Comparison of ENCODE assay signal across 17 mouse cellular contexts in the genomic region with DNA sequence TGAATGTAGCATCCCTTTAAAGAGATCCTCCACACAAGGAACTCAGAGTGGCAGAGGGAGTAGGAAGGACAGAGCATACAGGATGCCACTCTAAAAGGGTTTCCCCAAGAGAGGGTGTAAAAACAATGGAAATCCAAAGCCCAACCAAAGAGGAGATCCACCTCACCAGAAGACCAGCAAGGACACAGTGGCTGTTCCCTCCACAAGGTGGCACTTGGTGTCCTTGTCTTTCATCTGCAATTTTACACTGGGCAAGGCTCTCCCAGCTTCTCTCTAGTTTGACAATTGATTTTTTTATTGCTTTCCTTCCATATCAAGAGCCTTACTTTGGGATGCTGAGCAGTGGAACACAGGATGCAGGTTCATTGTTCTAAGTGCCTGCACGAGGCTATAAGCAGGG.
A peak's percentile ranks its signal among the peaks of the same experiment; 100 is the strongest.
DNase-seq lines count a peak whose midpoint lies in the region; ATAC-seq and TF ChIP-seq lines count a peak whose summit lies in the region.
"Had no signal": no experiment of that assay in that cellular context is flagged by ENCODE, and none has a peak within 500 bp of the region (broad histone marks: within the 10 kb centered on the region; RNA-seq: fewer than 3 reads in every experiment).

No protein-coding gene starts in this region.

- H3K36me3 ChIP-seq in hindbrain, postnatal 0 days (ENCODE audit: insufficient read depth, low read length), result no peaks in the 10 kb centered on the region
- H3K36me3 ChIP-seq in hindbrain, embryonic 13.5 days, result no peaks in the 10 kb centered on the region
- H3K36me3 ChIP-seq in lung, embryonic 14.5 days (ENCODE audit: insufficient read depth), result no peaks in the 10 kb centered on the region
- peaks cover 1% of the 10 kb centered on the region for H3K36me3 ChIP-seq in small intestine, adult 2 months (ENCODE audit: control insufficient read depth, insufficient read depth, low read length)
- H3K36me3 ChIP-seq: forebrain, embryonic 15.5 days; heart, embryonic 12.5 days had no signal

- H3K4me3 ChIP-seq in hindbrain, postnatal 0 days (ENCODE audit: low read length), result no peak overlapping the region
- no peak overlapping the region for H3K4me3 ChIP-seq in hindbrain, embryonic 13.5 days
- H3K4me3 ChIP-seq in lung, embryonic 14.5 days (ENCODE audit: low read depth, low read length), result no peak overlapping the region
- H3K4me3 ChIP-seq in small intestine, adult 2 months (ENCODE audit: low read depth, low read length), result no peak overlapping the region
- H3K4me3 ChIP-seq: forebrain, embryonic 15.5 days; heart, embryonic 12.5 days had no signal

- peak; percentile 46 for DNase-seq in cerebellum, adult 9-11 months
- DNase-seq in cerebellum, postnatal 4 days (ENCODE audit: low spot score in 2 of 2), result no peak
- DNase-seq in hindbrain, postnatal 0 days (ENCODE audit: low spot score), result peak; percentile 49
- no peak for DNase-seq in lung, embryonic 14.5 days
- DNase-seq in lung, postnatal 25 days (ENCODE audit: low spot score), result no peak
- no peak for DNase-seq in right cerebral cortex, adult 2 months (ENCODE audit: low spot score in 2 of 2)
- DNase-seq: gastrocnemius, postnatal 10 days; kidney, postnatal 14 days; layer of hippocampus, adult 9-11 months; lung, postnatal 4 days; thymus, adult 2 months had no signal

- no peak for TF ChIP-seq POLR2A in small intestine, adult 2 months (IDR thresholded peaks at IDR 0.05; ENCODE audit: low read depth, low read length)

- H3K9me3 ChIP-seq in hindbrain, postnatal 0 days (ENCODE audit: low read length), result no peaks in the 10 kb centered on the region
- no peaks in the 10 kb centered on the region for H3K9me3 ChIP-seq in hindbrain, embryonic 13.5 days
- no peaks in the 10 kb centered on the region for H3K9me3 ChIP-seq in lung, embryonic 14.5 days (ENCODE audit: low read depth, low read length)
- H3K9me3 ChIP-seq: forebrain, embryonic 15.5 days; heart, embryonic 12.5 days had no signal

- no peak overlapping the region for H3K27ac ChIP-seq in hindbrain, postnatal 0 days
- H3K27ac ChIP-seq in hindbrain, embryonic 13.5 days, result no peak overlapping the region
- no peak overlapping the region for H3K27ac ChIP-seq in lung, embryonic 14.5 days (ENCODE audit: low read depth)
- H3K27ac ChIP-seq in small intestine, adult 2 months (ENCODE audit: insufficient read depth, low read depth, low read length), result no peak overlapping the region
- H3K27ac ChIP-seq: forebrain, embryonic 15.5 days had no signal

- no peak for ATAC-seq in hindbrain, postnatal 0 days
- no peak for ATAC-seq in hindbrain, embryonic 13.5 days (ENCODE audit: low FRiP score)
- ATAC-seq in lung, embryonic 14.5 days (ENCODE audit: insufficient read depth), result no peak
- ATAC-seq: forebrain, embryonic 15.5 days; inflammation-experienced regulatory T-cells, adult 6 months; midbrain, embryonic 16.5 days had no signal

- 66% methylated on average over 1 of the region's 1 CpGs for WGBS in hindbrain, postnatal 0 days
- WGBS in hindbrain, embryonic 13.5 days, result 86% methylated on average over 1 of the region's 1 CpGs
- WGBS in lung, embryonic 14.5 days, result 46% methylated on average over 1 of the region's 1 CpGs
- WGBS in small intestine, adult 2 months, result 27% methylated on average over 1 of the region's 1 CpGs

- H3K9ac ChIP-seq in hindbrain, postnatal 0 days (replicated peaks; ENCODE audit: low read length), result no peak overlapping the region
- H3K9ac ChIP-seq in hindbrain, embryonic 13.5 days, result no peak overlapping the region
- H3K9ac ChIP-seq in lung, embryonic 14.5 days, result no peak overlapping the region
- H3K9ac ChIP-seq: forebrain, embryonic 15.5 days; heart, embryonic 12.5 days had no signal

- no peaks in the 10 kb centered on the region for H3K27me3 ChIP-seq in hindbrain, postnatal 0 days (ENCODE audit: insufficient read depth, low read length)
- no peaks in the 10 kb centered on the region for H3K27me3 ChIP-seq in hindbrain, embryonic 13.5 days
- H3K27me3 ChIP-seq in lung, embryonic 14.5 days (ENCODE audit: insufficient read depth, low read length), result no peaks in the 10 kb centered on the region
- no peaks in the 10 kb centered on the region for H3K27me3 ChIP-seq in small intestine, adult 2 months (ENCODE audit: control insufficient read depth, insufficient read depth, low read length)
- H3K27me3 ChIP-seq: forebrain, embryonic 15.5 days; heart, embryonic 12.5 days had no signal

- no peak overlapping the region for H3K4me2 ChIP-seq in hindbrain, postnatal 0 days (ENCODE audit: low read depth, low read length)
- no peak overlapping the region for H3K4me2 ChIP-seq in hindbrain, embryonic 13.5 days
- H3K4me2 ChIP-seq in lung, embryonic 14.5 days, result no peak overlapping the region
- H3K4me2 ChIP-seq: forebrain, embryonic 15.5 days; heart, embryonic 12.5 days had no signal

- peak; percentile 57 for TF ChIP-seq CTCF in hindbrain, postnatal 0 days (IDR thresholded peaks at IDR 0.05; ENCODE audit: low read depth)
- TF ChIP-seq CTCF in lung, embryonic 14.5 days (IDR thresholded peaks at IDR 0.05; ENCODE audit: low read depth), result peak; percentile 49
- TF ChIP-seq CTCF in small intestine, adult 2 months (IDR thresholded peaks at IDR 0.05; ENCODE audit: extremely low read depth, insufficient read length, insufficient replicate concordance, low read depth, low read length), result peak; percentile 36; the same call in 1 of the 2 replicates

- 0 out of 2 replicates have a peak, but pooled peaks cover 4% of the 10 kb centered on the region for H3K4me1 ChIP-seq in hindbrain, postnatal 0 days (ENCODE audit: insufficient read depth, low read length)
- H3K4me1 ChIP-seq in hindbrain, embryonic 13.5 days (replicated peaks), result no peaks in the 10 kb centered on the region
- no peaks in the 10 kb centered on the region for H3K4me1 ChIP-seq in lung, embryonic 14.5 days (ENCODE audit: insufficient read depth)
- peaks cover 9% of the 10 kb centered on the region; the same call in 1 of the 2 replicates for H3K4me1 ChIP-seq in small intestine, adult 2 months (ENCODE audit: control insufficient read depth, insufficient read depth, insufficient read length, low read length)

Comparison
In these comparisons a context has a peak if more than half of its experiments do, and no peak if none do; other contexts are left out.
1. DNase-seq: peak in cerebellum, adult 9-11 months (single experiment) and hindbrain, postnatal 0 days (single experiment); none in cerebellum, postnatal 4 days (0 of 2), lung, embryonic 14.5 days (single experiment), lung, postnatal 25 days (single experiment) and right cerebral cortex, adult 2 months (0 of 2).
2. Peak in every context shown above with its lines, with median percentiles within 50 percentile points of each other: CTCF ChIP-seq.